Mouse (Mus musculus): ENCODE data around the gene Ros1.

Gene Ros1

GRCm38 (mm10) chr10:52194957-52195852 lies at the start of gene Ros1:
Gene Ros1, minus strand, starts transcription at chr10:52195244.
- no peak for DNase-seq

- no peak for DNase-seq
Observed at GRCm38 (mm10) chr10:52242680-52243323, 47.8 kb upstream of the Ros1 start.

GRCm38 (mm10) chr10:52242015-52242414 lies 47.0 kb upstream of the Ros1 start:
- no peak for DNase-seq

- DNase-seq = no peak
Observed at GRCm38 (mm10) chr10:52235461-52235860, 40.4 kb upstream of the Ros1 start.

GRCm38 (mm10) chr10:52234654-52234981 lies 39.6 kb upstream of the Ros1 start:
- DNase-seq = no peak

- peak; percentile 58 for DNase-seq
Observed at GRCm38 (mm10) chr10:52233969-52234653, 39.1 kb upstream of the Ros1 start.

GRCm38 (mm10) chr10:52233301-52233968 lies 38.4 kb upstream of the Ros1 start, which contains the start of gene Dcbld1:
Gene Dcbld1, plus strand, starts transcription at chr10:52233619.
- DNase-seq = peak; percentile 81

GRCm38 (mm10) chr10:52232196-52233176 lies 37.4 kb upstream of the Ros1 start:
- DNase-seq = peak; percentile 32

GRCm38 (mm10) chr10:52219600-52219999 lies 24.6 kb upstream of the Ros1 start:
- DNase-seq = no peak

GRCm38 (mm10) chr10:52217564-52217934 lies 22.5 kb upstream of the Ros1 start:
- DNase-seq = no peak

GRCm38 (mm10) chr10:52216797-52217563 lies 21.9 kb upstream of the Ros1 start:
- peak; percentile 46 for DNase-seq

- no peak for DNase-seq
Observed at GRCm38 (mm10) chr10:52215267-52215818, 20.3 kb upstream of the Ros1 start.

- DNase-seq = no peak
Observed at GRCm38 (mm10) chr10:52204006-52204405, 9.0 kb upstream of the Ros1 start.

- no peak for DNase-seq
Observed at GRCm38 (mm10) chr10:52185900-52186299, 9.1 kb downstream of the Ros1 start.

GRCm38 (mm10) chr10:52182878-52183277 lies 12.2 kb downstream of the Ros1 start:
- no peak for DNase-seq

GRCm38 (mm10) chr10:52174376-52174775 lies 20.7 kb downstream of the Ros1 start:
- no peak for DNase-seq

GRCm38 (mm10) chr10:52170489-52170888 lies 24.6 kb downstream of the Ros1 start:
- no peak for DNase-seq

GRCm38 (mm10) chr10:52169841-52170240 lies 25.2 kb downstream of the Ros1 start:
- DNase-seq = no peak

GRCm38 (mm10) chr10:52165376-52165775 lies 29.7 kb downstream of the Ros1 start:
- DNase-seq = no peak

GRCm38 (mm10) chr10:52160604-52161003 lies 34.4 kb downstream of the Ros1 start:
- no peak for DNase-seq

- no peak for DNase-seq
Observed at GRCm38 (mm10) chr10:52159704-52160103, 35.3 kb downstream of the Ros1 start.

Data from cerebellum, adult 9-11 months (tissue).